Mouse (Mus musculus) adrenal gland, adult 18-20 months (tissue): Measurements from ENCODE around the gene Majin. TPM values are rescaled to one million over a fixed set of nuclear protein-coding genes. Genes with fewer than 3 reads are reported as not detected.

Experiments
- DNase-seq, 2 experiments: peaks; one replicate each; pipeline ENCODE4 v3.0.0; 2021 to 2022; ENCODE audit warnings: low spot score in 2 of 2
- microRNA-seq, 2 experiments: library from miRNA; unstranded; fragments of <30 nt; microRNA quantifications; one replicate each; pipeline ENCODE4 v1.2.0; 2021; ENCODE audit warnings: borderline number of aligned reads in 2 of 2
- total RNA-seq, 2 experiments: library from RNA; stranded (reverse); gene quantifications; 1 replicate in 1 of 2; 2 replicates in 1 of 2; pipeline ENCODE4 v1.2.3; 2021

Gene Majin
- total RNA-seq, 2 experiments from 2014 or later: 0.99 to 1.3 TPM

DNA sequence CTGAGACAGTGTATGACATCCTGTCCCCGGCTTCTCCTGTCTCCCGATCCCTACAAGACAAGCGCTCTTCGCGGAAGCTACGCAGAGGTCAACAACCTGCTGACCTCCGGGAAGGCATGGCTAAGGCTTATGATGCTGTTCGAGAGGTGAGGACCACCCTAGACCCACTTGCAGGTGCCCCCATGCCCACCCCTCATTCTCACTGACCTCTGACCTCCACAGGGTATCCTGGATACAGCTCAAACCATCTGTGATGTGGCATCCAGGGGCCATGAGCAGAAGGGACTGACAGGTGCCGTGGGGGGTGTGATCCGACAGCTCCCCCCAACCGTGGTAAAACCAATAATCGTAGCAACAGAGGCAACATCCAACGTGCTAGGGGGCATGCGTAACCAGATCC is 77.2 kb downstream of the Majin start:
- DNase-seq: no peak

DNA sequence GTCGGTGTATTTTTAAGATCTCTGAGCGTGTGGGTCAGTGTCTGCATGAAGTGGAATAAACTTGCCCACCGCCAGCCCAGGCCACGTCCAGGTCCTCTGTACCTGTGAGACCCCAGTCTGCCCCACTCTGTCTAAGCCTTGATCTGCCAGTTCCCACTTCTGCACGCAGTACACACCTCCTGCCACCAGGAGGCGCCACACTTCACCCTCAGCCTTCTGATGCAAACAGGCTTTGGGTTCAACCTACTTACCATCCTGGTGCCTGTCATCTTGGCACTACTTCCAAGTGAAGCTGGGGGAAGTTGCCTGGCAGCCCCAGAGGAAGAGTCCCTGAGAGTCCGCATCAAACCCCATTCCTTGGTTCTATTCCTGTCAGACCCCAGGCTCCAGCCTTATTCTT is 78.0 kb downstream of the Majin start:
- peak; percentile 76 to 80 for DNase-seq

DNA sequence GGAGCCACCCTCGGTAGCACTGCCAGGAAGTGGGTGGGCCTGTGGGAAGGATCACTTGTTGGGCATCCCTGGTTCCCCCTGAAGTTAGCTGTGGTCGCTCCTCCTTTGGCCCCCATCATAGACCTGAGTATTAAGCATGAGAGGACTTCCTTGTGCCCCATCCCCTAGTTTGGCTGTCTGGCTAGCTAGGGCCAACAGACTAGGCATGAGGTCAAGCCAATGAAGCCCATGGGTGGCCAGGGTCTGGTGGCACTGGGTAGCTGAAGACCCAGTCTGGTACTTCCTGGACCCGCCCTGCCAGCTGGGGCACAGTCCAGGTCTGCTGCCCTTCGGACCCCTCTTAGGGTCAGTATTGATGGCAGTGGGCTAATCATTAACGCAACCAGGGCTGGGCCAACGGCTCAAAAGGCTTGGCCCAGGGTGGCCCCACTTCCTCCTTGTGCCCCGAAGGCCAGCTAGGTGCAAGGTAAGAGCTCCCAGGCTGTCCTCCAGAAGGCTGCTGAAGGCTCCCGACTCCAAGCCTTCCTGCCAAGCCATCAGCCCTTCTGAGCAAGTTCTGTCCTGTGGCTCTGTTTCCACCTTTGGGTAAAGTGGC is 78.7 kb downstream of the Majin start:
- DNase-seq: no peak

DNA sequence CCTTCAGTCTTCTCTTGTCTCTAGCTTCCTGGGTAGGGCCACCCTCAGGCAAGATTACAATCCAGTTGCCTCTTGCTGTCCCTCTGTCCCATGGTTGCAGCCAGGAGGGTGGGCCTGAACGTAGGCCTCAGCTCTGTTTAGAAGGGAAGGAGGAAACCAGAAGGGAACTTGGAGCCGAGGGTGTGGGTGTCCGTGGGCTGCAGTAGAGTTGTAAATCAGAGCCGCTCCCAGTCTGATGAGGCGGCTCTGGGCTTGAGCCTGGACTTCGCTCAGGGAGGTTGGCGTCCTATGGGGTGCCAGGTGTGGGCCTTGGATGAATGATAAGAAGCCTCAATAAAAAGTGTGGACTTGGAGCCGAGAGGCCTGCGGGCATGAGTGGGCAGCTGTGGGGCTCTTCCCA is 80.0 kb downstream of the Majin start:
- no peak for DNase-seq

DNA sequence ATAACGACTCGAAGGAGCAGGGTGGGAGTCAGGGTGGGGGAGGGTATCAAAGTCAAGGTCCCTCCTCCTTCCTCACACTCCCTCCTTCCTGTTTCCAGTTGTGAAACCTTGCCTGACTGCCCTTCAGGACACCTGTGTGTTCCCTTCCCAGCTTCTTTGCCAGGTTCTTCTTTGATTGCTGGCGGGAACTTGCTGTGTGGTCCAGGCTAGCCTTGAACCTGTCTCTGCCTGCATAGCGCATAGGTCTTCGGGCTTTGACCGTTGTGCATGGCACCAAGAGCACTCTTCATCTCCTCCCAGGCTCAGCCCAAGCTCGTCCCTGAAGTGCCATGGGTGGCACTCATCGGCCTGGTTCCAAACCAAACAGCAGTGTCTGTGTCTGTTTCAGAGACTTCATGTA is 80.8 kb downstream of the Majin start:
- DNase-seq: no peak

DNA sequence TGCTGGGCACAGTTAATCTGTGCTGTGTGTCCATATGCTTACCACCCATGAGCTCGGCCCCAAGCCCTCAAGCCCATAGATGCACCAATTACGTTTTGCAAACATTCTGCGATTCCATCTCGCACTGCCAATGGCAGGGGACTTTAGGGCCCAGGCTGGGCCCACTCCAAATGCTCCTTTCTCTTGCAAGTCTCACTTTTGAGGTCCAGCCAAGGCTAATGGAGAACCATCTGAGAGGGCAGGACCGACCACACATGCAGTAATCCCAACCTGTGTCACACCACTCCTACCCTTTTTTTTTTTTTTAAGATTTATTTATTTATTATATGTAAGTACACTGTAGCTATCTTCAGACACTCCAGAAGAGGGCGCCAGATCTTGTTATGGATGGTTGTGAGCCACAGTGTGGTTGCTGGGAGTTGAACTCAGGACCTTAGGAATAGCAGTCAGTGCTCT is 81.6 kb downstream of the Majin start:
- DNase-seq: no peak

DNA sequence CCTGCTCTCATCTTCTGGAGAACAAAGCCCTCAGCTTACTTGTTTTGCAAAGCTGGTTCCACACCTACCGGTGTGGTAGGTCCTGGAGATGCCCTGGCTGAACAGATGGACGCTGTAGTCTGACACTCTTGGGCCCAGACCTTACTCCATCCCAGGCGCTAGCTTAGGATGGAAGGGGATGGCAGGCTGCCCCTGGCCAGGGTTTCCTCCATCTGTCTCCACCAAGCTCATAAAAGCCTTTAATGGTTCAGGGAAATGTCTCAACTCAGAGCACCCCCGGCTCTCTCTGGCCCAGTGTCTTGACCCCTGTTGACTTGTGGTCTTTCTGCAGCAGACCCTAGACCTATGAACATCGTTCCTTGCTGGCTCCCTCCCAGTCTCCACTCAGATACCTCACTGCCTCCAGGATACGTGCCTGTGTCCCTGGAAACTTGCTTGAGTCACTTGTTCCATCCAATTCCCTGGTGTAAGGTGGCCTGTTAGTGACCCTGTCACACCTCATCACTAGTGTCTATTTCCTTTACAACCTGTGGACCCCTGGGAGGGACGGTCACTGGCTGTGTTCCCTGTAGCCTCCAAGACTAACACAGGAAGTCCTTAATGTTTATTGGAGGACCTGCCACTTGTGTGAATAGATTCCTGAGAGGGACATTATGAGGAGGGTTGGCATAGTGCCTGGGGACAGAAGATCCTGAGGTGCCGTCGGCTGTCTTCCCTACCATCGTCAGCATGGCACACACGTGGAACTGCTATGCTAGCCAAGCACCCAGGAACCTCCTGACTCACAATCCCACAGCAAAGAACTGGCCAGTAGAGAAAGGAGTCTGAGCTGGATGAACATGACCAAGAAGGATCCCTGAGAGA is 83.3 kb downstream of the Majin start:
- DNase-seq: no peak

DNA sequence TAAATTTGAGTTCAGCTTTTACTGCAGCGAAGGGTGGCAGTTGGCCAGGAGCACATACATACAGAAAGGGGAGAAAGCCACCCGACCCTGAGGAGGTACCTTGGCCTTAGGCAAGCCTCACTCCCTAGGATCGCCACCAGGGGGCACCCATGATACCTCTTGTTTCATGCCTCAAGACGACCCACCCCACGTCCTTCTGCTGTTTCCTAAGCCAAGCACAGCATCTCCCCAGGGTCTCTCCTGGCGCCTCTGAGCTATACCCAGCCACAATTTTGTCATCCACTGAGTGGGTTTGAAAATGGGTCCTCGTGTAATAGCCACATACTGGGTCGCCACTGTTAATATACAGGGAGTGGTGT is 84.0 kb downstream of the Majin start:
- DNase-seq: peak; percentile 80 to 89

DNA sequence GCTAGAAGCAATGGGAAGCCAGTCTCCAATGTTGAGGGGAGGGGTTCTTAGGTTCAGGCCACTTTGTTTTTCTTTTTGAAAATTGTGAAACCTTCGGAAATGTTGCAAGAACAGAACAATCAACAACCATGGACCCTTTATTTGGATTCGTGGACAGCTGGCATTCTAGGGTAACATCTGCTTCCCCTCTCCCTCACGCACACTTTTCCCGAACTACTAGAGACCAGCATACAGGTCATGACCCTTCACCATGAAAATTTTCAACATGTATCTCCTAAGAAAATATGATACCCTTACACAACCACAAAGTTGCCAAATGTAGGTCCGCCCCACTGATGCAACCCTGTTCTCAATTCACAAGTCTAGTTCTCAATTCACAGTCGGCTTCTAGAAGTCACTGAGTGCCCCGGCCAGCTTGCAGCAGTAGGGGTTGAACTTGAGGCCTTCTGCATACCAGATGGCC is 84.5 kb downstream of the Majin start:
- no peak for DNase-seq

DNA sequence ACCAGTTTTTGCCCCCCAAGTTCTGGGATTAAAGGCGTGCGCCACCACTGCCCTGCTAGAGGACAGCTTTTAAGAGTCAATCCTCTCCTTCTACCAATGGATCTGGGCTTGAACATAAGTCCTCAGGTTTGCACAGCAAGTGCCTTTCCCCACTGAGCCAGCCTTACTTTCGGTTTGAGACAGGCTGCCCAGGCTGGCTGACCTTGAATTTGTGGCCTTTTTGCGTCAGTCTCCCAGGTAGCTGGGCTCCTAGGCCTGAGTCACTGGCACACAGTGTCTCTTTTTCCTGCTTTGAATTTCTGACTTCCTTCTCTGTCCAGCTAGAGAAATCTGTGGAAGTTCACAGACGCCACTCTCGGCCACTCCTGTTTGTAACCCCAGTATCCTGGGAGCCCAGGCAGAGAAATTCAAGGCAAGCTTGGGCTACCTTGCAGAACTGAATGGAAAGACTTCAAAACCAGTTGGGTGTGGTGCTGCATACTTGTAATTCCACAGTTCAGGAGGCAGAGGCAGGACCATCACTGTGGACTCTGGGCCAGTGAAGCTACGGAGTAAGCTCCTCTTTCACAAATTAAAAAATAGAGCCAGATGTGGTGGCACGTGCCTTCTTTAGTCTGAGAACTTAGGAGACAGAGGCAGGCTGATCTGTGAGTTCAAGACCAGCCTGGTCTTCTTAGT is 85.7 kb downstream of the Majin start:
- DNase-seq: peak in 1 of 2 experiments; percentile 41

DNA sequence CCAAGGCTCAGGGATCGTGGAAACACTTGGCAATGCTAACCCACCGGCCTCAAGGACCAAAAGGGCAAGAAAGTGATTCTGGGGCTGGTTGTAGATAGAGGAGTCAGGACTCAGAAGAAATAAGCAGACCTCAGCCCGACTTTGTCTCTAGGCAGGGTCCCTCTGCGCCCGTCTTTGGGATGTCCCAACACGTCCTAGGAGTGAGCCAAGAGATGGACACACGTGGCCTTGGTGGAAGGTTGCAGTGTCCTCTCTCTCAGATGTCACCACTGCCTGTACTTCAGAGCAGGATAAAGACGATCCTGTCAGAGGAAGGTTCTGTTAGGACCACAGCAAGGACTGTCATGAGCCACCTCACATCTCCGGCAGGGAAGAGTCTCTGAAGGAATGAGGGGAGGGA is 86.5 kb downstream of the Majin start:
- DNase-seq: peak in 1 of 2 experiments; percentile 25

DNA sequence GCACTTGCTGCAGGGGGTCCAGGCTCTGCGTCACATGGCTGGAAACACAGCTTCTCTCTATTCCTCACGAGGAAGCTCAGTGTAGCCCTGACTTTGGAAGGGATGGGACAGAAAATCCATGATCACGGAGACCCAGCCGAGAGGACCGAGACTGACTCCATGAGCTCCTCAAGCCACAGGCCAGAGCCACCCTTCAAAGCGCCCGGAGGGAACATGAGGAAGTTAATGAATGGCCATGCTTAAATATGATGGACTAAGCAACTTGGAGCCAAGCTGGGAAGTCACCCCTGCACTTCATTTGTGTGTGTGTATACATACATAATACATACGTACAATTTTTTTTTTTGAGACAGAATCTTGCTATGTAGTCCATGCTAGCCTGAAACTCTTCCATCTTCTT is 87.0 kb downstream of the Majin start:
- DNase-seq: no peak

DNA sequence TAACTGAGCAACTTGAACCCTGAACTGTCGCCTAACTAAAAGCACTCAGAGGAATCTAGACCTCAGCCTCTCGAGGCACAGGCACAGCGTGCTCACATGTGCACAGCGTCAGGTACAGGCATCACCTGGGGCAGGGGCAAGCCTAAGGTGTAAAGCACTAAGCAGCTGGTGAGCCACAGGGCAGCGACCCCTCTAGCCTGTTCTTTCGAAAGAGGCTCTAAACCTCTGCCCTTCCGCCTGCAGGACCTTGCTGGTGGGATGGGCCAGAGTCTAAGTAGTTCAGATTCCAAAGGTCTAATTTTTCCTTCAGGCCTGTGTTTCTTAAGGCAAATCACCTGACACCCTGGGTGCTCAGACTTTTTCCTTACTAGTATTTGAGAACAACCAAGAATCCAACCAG is 87.9 kb downstream of the Majin start:
- no peak for DNase-seq

DNA sequence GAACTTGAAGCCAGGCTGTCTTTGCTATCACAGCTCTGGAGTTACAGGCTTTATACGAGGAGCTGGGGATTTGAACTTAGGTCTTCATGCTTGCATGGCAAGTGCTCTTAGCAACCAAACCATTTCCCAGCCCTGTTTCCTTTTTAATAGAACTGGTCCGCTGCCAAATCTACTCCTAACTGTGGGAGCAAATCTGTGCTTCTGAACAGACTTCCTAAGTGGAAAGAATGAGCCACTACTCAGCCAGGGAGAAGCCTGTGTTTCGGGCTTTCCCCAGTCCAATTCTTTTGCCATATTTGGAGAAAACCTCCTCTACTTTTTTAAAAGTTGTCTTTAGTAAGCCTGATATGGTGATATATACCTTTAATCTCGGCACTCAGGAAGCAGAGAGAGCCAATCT is 88.5 kb downstream of the Majin start:
- no peak for DNase-seq

DNA sequence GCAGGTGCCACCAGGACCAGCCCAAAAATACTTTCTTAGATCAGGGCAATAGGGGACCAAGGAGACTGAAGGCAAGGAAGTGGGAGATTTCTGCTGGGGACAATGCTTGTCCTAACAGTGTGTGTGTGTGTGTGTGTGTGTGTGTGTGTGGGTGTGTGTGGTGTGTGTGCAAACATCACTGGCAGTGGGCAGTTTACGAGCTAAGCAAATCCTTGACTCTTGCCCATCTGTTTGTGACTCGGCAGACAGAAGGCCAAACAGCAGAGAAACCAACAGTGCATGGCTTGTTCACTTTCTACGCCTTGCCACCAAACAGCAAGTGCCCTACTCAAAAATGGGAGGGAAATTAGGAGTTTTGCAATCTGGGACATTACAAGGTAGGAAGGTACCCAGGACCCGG is 89.4 kb downstream of the Majin start:
- DNase-seq: no peak

Small RNA genes within 50 kb of the gene (microRNA-seq; reads per million reads assigned to microRNA genes)
- gene Mir192 (26.9 to 40.2 reads per million in 2 experiments), gene Mir194-2 (27.9 to 31.2 reads per million in 2 experiments)

Other genes starting within 250 kb of the Majin start
- gene Pola2, start 220.2 kb upstream of the Majin start, total RNA-seq: 10 to 100 TPM; 15.5 to 16.8 TPM
- not detected for gene Slc22a20, start 198.2 kb upstream of the Majin start, total RNA-seq
- 10 to 100 TPM; 31.6 to 35.5 TPM for gene Capn1, start 168.5 kb upstream of the Majin start, total RNA-seq
- gene Syvn1, start 137.8 kb upstream of the Majin start, total RNA-seq: 10 to 100 TPM; 49.7 to 71.3 TPM
- 10 to 100 TPM; 53.3 to 59.7 TPM for gene Mrpl49, start 126.6 kb upstream of the Majin start, total RNA-seq
- gene Fau, start 126.5 kb upstream of the Majin start, total RNA-seq: 1,000 to 10,000 TPM; 1,067 to 1,157 TPM
- gene Znhit2, start 123.2 kb upstream of the Majin start, total RNA-seq: 10 to 100 TPM; 29.1 to 32.9 TPM
- 10 to 100 TPM; 19.7 to 36.7 TPM for gene Tm7sf2, start 116.0 kb upstream of the Majin start, total RNA-seq
- gene Vps51, start 107.2 kb upstream of the Majin start, total RNA-seq: 10 to 100 TPM; 51.6 to 58.8 TPM
- not detected for gene Tmem262, start 104.4 kb upstream of the Majin start, total RNA-seq
- gene Gm28374, start 102.1 kb upstream of the Majin start, total RNA-seq: not detected
- gene Zfpl1, start 99.4 kb upstream of the Majin start, total RNA-seq: 10 to 100 TPM; 29.8 to 34.1 TPM
- gene Cdca5, start 99.4 kb upstream of the Majin start, total RNA-seq: under 1 TPM; 0.58 to 0.60 TPM
- gene AC131692.1, start 90.0 kb upstream of the Majin start, total RNA-seq: not detected
- not detected for gene Naaladl1, start 78.6 kb upstream of the Majin start, total RNA-seq
- gene Sac3d1, start 65.7 kb upstream of the Majin start, total RNA-seq: 10 to 100 TPM; 12.9 to 17.2 TPM
- 10 to 100 TPM; 26.8 to 28.1 TPM for gene Snx15, start 56.1 kb upstream of the Majin start, total RNA-seq
- gene Batf2, start 43.4 kb upstream of the Majin start, total RNA-seq: 1 to 10 TPM; 1.6 to 3.1 TPM
- gene Arl2, start 42.8 kb upstream of the Majin start, total RNA-seq: 10 to 100 TPM; 84.7 to 87.7 TPM
- gene Gpha2, start 42.0 kb downstream of the Majin start, total RNA-seq: 10 to 100 TPM; 21.9 to 24.2 TPM
- 100 to 1,000 TPM in 1 of 2 experiments, 10 to 100 TPM in 1; 97.0 to 115 TPM for gene Ppp2r5b, start 51.5 kb downstream of the Majin start, total RNA-seq
- gene Atg2a, start 57.3 kb downstream of the Majin start, total RNA-seq: 10 to 100 TPM; 26.4 to 37.1 TPM
- gene Ehd1, start 92.3 kb downstream of the Majin start, total RNA-seq: 100 to 1,000 TPM; 112 to 157 TPM
- 10 to 100 TPM; 15.1 to 19.3 TPM for gene Cdc42bpg, start 122.1 kb downstream of the Majin start, total RNA-seq
- gene Men1, start 150.6 kb downstream of the Majin start, total RNA-seq: 10 to 100 TPM; 48.2 to 54.2 TPM
- 10 to 100 TPM; 31.1 to 40.1 TPM for gene Map4k2, start 156.7 kb downstream of the Majin start, total RNA-seq
- gene Sf1, start 179.3 kb downstream of the Majin start, total RNA-seq: 100 to 1,000 TPM; 233 to 277 TPM
- gene Pygm, start 200.0 kb downstream of the Majin start, total RNA-seq: 10 to 100 TPM; 55.0 to 65.0 TPM
- gene Rasgrp2, start 215.0 kb downstream of the Majin start, total RNA-seq: 10 to 100 TPM; 38.0 to 44.8 TPM
- gene Nrxn2, start 234.3 kb downstream of the Majin start, total RNA-seq: 1 to 10 TPM; 6.8 to 7.4 TPM